Mouse (Mus musculus): ENCODE data around the gene B9d1. TPM values are rescaled to one million over a fixed set of nuclear protein-coding genes. Genes with fewer than 3 reads are reported as not detected.

Gene B9d1
- total RNA-seq, 2 experiments from 2014 or later: 10.2 to 10.3 TPM

DNA sequence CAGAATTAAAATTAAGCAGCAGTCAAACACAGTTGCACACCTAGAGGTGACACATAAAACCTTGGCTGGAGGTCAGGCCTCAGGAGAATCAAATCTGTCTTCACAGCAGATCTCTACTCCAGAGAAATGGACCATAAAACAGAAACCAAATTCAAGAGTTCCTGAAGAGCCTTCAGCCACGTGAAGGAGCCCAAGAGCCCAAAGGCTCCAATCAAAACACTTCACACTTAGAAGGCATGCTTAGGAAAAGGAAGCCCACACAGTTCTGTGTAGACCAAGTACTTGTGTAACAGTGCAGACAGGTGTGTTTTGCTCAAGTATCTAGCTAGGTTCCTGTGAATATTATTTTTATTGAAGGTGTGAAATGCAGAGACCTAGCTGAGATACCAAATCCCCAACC lies 30.6 kb downstream of the B9d1 start:
- intact Hi-C loops (cut with DNase I): no loop called here
- DNase-seq: no peak

DNA sequence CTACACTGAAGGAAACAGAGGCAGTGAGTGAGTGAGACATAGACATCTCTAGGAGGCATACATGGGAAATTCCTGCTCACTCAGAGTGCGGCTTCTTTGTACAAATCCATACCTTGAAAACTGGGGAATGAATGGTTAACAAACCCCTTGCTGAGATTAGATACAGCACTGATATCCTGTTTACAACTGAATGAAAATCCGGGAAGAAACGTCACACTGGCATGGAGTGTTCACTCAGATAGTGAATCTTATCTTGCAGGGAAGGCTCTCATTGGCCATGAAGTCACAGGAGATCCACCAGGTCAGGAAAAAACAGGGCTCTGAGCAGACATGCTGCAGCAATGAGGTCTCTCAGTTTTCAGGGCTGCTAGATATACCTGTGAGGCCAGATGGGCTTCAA lies 32.0 kb downstream of the B9d1 start:
- intact Hi-C loops (cut with DNase I): no loop called here
- DNase-seq: no peak

DNA sequence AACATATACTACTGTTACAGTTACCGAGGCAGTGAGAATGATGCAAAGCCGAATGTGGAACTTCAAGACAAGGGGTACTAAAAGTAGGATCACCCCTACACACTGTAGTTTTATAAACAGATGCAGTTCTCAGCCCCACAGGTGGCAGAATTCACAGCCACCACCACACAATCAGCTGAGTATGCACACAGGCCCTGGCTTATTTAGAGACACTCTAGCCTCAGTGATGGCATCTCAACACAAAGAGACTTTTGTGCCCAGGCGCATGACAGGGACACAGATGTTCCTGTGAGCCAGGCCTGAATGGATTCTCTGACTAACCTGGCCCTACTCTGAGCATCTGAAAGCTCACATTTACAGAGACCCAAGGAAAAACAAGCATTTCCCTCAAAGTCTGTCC lies 32.4 kb downstream of the B9d1 start:
- DNase-seq: no peak
- intact Hi-C loops (cut with DNase I): no loop called here

DNA sequence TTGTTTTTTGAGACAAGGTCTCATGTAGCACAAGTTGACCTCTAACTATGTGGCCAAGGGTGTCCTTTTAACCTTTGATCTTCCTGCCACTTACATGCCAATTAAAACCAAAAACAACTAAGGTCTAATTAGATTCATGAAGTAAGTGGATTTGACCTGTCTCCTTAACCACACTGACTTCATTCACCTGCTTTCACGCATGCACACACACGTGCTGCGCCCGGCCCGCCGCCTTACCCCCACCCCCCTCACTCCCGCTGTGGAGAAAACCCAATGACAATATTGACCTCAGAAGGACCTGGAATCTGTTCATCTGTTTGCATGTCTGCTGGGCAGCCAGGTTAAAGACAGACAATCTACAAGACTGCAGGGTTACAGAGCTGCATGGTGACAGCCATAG lies 35.7 kb downstream of the B9d1 start:
- intact Hi-C loops (cut with DNase I): no loop called here
- DNase-seq: no peak

DNA sequence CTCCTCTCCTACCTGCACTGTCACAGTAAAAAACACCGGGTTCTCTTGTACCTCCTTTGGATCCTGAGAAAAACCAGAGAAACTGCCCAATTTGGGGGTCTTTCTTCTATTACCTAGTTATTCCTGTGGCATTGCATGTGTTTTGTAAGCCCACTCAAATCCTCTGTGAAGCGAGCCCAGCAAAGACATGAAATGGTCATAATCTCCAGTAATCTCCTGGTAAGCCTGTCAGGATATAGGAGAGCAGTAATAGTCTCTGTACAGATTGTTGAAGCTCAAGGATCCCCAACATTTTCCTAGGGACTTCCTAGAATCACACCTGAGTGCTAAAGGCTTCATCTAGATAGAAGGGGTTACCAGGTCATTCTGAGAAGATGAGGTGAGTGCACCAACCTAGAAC lies 36.2 kb downstream of the B9d1 start:
- intact Hi-C loops (cut with DNase I): no loop called here
- no peak for DNase-seq

DNA sequence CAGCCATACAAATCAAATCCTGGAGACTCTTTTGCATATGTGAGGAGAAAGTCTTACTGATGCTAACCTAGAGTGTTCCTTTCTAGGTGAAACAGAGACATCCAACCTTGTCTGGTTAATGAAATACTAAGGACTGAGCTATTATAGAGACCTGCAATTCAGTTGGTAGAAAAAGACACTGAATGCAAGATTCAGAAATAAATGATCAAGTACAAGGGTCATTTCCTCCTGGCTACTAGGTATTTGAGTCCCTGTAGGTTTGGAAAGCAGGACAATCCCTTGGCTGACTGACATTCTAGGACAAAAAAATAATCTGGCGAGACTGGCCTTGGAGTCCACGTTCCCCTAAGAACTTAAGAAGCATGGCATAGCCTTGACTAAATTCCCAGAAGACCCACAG lies 40.6 kb downstream of the B9d1 start:
- intact Hi-C loops (cut with DNase I): no loop called here

DNA sequence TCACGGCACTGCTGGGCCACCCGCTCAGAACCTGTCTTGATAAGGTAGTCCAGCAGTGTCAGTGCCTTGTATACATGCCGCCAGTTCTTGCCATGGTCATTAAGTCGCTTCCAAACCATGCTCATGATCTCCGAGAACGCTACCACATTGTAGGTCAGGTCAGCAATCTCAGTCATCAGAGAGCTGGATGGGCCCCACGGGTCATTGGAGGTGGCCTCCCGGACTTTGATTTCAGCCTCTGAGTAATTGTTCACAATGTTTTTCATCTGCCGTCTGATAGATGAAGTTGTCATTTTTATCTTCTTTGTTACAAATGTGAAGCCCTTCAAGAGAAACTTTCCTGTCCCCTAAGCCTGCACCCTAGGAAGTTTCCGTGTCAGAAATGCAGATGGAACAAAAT lies 41.5 kb downstream of the B9d1 start:
- intact Hi-C loops (cut with DNase I): no loop called here
- no peak for DNase-seq

More for the DNA sequence above, 40.6 kb downstream of the B9d1 start:
- DNase-seq: no peak

DNA sequence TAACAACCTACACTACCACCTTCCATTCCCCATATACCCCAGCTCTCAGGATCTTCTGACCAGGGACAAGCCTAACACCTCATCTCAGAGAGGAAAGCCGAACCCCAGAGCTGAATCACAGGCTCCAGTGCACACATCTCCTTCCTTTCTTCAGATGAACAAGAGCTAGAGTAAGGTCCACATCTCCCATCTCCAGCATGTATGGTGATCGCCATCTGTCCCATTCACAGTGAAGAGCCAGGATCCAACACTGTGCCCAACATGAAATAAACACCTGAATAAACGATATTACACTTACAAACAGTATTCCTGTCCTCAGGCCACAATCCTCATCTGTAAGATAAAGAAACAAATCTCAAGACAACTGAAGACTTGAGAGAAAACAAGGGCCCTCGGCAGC lies 42.8 kb downstream of the B9d1 start:
- no peak for DNase-seq
- intact Hi-C loops (cut with DNase I): no loop called here

DNA sequence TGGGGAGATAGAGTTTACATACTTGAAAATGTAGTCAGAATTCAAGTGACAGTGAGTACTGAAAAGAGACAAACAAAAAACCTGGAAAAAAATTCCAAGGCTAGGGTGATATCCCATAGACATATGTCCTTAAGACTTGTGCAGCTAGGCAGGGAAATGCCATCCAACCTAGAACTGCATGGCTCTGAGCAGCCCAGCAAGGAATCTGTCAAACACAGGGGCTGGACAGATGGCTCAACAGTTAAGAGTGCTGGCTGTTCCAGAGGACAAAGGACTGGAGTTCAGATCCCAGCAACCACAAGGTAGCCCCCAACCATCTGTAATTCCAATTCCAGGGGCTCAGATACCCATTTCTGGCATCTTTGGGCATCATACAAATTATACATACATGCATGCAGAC lies 45.7 kb downstream of the B9d1 start:
- no peak for DNase-seq
- intact Hi-C loops (cut with DNase I): no loop called here

DNA sequence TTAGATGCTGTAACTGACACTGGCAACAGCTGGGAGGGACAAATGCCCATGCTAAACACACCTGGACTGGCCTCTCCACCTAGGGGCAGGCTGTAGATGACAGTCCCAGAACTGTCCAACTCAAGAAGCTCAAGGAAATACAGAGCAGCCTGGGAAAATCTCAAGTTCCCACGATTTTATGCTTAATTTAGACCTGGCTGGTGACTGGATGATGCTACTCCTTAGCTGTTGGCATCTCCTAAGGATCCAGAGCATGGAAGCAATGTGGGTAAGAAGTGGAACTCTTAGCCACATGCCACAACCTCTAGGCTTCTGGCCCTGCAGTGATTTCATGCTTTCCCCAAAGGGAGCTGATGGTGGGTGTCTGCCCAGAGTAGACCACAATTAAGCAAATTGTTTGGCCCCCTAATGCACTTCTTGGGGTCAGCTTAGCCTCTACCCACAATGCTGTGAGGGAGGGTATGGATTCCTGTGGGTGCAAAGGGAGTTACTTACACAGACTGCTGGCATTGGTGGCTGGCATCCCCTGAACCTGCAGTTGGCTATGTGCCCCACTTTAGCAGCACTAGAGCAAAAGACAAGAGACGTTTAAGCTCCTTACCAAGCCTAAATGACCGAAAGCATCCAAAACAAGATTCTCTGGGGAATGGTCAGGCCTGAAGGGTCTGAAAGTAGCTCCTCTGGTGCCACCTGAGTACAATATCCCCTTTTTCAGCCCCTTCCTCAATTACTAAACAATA lies 48.2 kb downstream of the B9d1 start:
- intact Hi-C loops (cut with DNase I): no loop called here
- DNase-seq: no peak

DNA sequence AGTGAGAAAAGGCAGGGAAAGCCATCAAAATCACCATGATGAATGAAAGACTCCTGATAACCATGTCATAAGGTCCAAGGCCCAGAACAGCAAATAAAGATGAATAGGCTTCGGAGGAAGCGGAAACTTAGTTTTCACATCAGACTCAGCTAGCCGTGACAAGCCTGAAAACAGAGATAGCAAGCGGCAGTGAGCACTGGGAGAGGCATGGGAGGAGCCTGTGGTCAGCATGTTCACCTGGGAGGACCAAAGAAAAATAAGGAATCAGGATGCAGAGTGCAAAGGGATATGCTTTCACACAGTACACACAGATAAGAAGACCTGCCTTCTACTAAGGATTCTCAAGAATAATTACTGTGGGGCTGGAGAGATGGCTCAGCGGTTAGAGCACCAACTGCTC lies 54.6 kb downstream of the B9d1 start:
- intact Hi-C loops (cut with DNase I): no loop called here
- DNase-seq: no peak

DNA sequence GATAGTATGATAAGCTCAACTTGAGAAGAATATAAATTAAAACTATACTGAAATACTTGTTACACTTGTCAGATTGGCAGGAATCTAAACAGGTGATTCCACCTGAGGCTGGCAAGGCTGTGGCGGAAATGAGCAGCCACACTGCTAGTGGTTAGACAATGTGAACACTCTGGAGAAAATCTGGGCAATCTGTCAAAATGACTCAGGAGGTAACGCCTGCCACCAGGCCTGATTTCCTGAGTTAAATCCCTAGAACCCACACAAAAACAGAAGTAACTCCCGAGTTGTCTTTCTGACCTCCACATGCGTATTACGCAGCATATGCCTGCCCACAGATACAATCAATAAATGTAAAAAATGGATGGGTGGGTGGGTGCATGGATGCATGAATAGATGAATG lies 57.5 kb downstream of the B9d1 start:
- intact Hi-C loops (cut with DNase I): no loop called here
- peak; percentile 16 to 27 for DNase-seq

Other genes starting within 250 kb of the B9d1 start
- 10 to 100 TPM; 47.0 to 48.4 TPM for gene Aldh3a2, start 237.7 kb upstream of the B9d1 start, total RNA-seq (2021)
- under 1 TPM; 0.10 TPM for gene Slc47a2, start 162.3 kb upstream of the B9d1 start, total RNA-seq (2021)
- gene Slc47a1, start 126.8 kb upstream of the B9d1 start, total RNA-seq (2021): 10 to 100 TPM; 34.7 to 35.6 TPM
- under 1 TPM; 0.19 to 0.27 TPM for gene Rnf112, start 51.0 kb upstream of the B9d1 start, total RNA-seq (2021)
- gene Mfap4, start 19.7 kb upstream of the B9d1 start, total RNA-seq (2021): 100 to 1,000 TPM; 112 to 142 TPM
- 10 to 100 TPM; 11.7 to 12.0 TPM for gene Mapk7, start 10.7 kb upstream of the B9d1 start, total RNA-seq (2021)
- gene Epn2, start 74.5 kb downstream of the B9d1 start, total RNA-seq (2021): 10 to 100 TPM; 36.5 to 37.4 TPM
- gene Grap, start 148.1 kb downstream of the B9d1 start, total RNA-seq (2021): 10 to 100 TPM; 13.4 to 14.4 TPM
- gene Fam83g, start 178.9 kb downstream of the B9d1 start, total RNA-seq (2021): under 1 TPM; 0.12 to 0.29 TPM
- not detected for gene Slc5a10, start 215.7 kb downstream of the B9d1 start, total RNA-seq (2021)

Data from heart, postnatal 10 days (tissue).